Mouse (Mus musculus): Measurements from ENCODE around the gene Slc6a12.
"Not testable (repeated sequence)": the region's sequence is repeated elsewhere in the genome, so short reads cannot be mapped to it uniquely, and the experiment has no call there.

The Slc6a12 gene

GRCm38 (mm10) chr6:121341650-121342049 is 1.2 kb upstream of the Slc6a12 start:
- no peak for DNase-seq (ENCODE audit: low read depth, low spot score)

GRCm38 (mm10) chr6:121343771-121344123 is 871 bp downstream of the Slc6a12 start:
- no peak for DNase-seq (ENCODE audit: low read depth, low spot score)

GRCm38 (mm10) chr6:121344329-121344728 is 1.5 kb downstream of the Slc6a12 start:
- no peak for DNase-seq (ENCODE audit: low read depth, low spot score)

DNA sequence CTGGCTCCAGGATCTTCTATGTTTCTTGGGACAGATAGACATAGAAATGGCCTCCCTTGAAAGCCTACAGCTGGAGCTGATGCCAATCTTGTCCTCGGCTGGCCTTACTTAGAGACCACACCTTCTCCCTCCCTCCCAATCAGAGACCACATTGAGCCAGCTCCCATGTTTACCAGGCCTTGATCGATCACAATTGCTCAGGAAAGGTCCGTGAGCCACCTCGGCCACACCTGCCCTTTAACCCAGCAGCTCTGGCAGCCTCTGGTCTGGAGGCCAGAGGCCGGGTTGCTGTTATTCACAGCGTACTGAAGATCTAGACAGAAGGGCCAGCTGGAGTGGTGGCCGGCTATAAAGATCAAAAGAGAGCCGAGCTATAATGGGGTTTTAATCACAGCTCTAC is 3.6 kb downstream of the Slc6a12 start:
- no peak for DNase-seq (ENCODE audit: low read depth, low spot score)

- DNase-seq (ENCODE audit: low read depth, low spot score), result no peak
Measured at GRCm38 (mm10) chr6:121352276-121352675, 9.4 kb downstream of the Slc6a12 start.

DNA sequence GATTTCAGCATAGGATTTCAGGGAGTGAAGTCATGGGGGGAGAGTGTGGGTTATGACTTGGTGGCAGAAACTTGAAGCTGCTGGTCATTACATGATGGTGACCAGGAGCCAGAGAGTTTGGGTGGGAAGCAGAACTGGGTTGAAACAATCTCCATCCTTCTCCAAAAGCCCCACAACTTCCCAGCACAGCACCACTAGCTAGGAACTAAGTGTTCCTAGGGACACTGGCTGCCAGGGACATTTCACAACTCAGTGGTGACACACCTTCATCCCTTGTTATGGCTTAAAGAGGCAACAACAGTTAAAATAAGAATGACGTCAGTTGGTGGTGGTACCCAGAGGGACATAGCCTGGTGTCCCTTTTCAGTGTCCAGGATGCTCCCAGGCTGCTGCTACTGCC is 13.2 kb downstream of the Slc6a12 start:
- DNase-seq (ENCODE audit: low read depth, low spot score), result no peak

GRCm38 (mm10) chr6:121357232-121357631 is 14.4 kb downstream of the Slc6a12 start:
- no peak for DNase-seq (ENCODE audit: low read depth, low spot score)

DNA sequence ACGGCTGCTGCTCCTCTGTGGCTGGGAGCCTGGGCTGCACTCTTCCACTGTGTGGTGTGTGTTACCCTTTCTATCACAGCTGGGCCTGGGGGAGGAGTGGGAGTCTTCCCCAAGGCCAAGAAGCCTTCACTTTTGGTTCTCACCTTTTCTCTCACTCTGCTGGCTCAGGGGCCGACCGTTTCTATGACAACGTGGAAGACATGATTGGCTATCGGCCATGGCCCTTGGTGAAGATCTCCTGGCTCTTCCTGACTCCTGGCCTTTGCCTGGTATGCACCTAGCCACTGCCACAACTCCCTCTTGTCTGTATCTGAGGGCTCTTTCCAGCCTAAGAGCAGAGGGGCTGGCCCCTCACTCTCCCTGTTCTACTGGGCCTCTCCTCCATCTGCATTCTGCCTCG is 20.2 kb downstream of the Slc6a12 start:
- no peak for DNase-seq (ENCODE audit: low read depth, low spot score)

DNA sequence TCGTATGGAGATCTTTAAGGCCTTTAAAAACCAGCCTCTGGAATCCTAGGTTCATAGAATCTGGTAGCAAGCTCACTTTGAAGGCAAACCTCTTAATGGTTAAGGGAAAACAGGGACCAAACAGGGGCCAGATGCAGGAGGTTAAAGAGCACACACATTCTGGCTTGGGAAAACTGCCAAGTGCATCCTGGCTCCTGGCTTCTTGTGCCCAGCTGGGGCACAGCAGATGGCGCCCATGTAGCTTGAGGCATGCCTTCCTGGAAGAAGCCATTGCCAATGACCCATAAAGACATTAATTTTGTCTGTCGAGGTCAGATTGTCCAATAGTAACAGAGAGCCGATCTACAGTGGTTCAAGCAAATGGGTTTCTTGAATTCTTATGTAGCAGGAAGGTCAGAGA is 21.1 kb downstream of the Slc6a12 start:
- DNase-seq (ENCODE audit: low read depth, low spot score), result no peak

DNA sequence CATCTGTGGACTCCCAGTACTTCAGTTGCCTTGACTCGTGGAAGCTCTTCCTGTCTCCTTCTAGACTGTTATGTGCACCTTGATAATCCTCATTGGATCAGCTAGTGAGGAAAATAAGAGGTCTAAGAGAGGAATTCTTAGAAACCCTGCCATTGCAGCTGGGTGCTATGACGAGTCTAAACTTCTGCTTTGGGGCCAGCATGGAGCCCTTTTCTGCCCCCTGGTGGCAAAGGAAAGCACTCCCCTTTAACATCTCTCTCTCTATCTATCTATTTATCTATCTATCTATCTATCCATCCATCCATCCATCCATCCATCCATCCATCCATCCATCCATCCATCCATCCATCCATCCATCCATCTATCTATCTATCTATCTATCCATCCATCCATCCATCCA is 23.7 kb downstream of the Slc6a12 start:
- not testable (repeated sequence) for DNase-seq (ENCODE audit: low read depth, low spot score)

- DNase-seq (ENCODE audit: low read depth, low spot score), result no peak
Measured at GRCm38 (mm10) chr6:121367099-121367498, 24.2 kb downstream of the Slc6a12 start.

DNA sequence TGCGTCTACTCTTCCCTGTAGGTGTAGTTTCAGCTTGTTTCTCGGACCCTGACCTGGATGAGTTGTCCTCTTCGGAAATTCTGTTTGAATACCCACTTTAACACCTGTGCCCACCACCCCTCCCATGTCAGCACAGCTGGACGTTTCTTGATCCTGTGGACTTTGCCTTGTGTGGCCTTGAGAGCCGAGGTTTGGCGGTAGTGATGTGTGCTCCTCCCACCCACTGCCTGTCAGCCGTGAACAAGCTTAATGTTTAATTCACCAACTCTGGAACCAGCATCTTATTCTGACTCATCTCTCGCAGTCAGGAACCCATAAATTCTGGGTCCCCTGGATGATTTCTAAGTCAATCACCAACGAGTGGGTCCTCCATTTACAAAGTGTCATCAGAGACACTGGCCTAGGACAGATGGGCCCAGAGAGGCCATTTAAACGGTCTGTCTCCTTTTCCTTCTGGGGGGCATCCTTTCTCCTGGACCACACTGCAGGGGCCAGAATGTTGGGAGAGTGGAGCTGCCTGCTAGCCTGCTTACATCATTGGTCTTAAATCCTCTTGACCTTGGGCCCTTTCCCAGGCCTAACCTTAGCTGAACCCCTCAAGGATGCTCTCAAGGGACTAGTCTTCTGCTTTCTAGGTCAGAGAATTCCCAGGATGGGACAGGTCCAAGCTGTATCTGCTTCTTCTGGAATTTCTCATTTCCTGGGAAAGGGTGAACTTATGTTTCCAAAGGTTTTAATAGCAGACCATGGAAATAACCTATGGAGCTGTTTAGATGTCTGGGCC is 28.5 kb downstream of the Slc6a12 start:
- no peak for DNase-seq (ENCODE audit: low read depth, low spot score)

- no peak for DNase-seq (ENCODE audit: low read depth, low spot score)
Measured at GRCm38 (mm10) chr6:121376159-121376558, 33.3 kb downstream of the Slc6a12 start.

- DNase-seq (ENCODE audit: low read depth, low spot score), result no peak
Measured at GRCm38 (mm10) chr6:121378256-121378655, 35.4 kb downstream of the Slc6a12 start.

GRCm38 (mm10) chr6:121380576-121380975 is 37.7 kb downstream of the Slc6a12 start:
- no peak for DNase-seq (ENCODE audit: low read depth, low spot score)

GRCm38 (mm10) chr6:121382071-121382470 is 39.2 kb downstream of the Slc6a12 start:
- no peak for DNase-seq (ENCODE audit: low read depth, low spot score)

DNA sequence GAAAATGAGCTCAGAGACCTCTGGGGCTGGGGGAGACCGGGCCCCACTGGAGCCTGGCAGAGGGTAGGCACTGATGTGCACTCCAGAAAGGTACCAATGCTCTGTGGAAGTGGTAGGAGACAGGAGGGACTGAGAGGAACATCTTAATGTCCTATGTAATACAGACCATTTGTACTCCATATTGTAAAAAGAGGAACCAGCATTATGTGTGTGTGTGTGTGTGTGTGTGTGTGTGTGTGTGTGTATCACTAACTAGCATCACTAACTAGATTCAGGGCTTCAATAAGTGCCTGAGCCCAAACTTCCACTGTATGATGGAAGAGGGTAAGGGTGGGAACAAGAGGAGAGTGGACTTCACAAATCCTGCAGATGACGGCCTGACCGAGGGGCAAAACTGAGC is 42.5 kb downstream of the Slc6a12 start:
- no peak for DNase-seq (ENCODE audit: low read depth, low spot score)

- no peak for DNase-seq (ENCODE audit: low read depth, low spot score)
Measured at GRCm38 (mm10) chr6:121392610-121393252, 49.9 kb downstream of the Slc6a12 start.

- DNase-seq (ENCODE audit: low read depth, low spot score), result no peak
Measured at GRCm38 (mm10) chr6:121401140-121401539, 58.3 kb downstream of the Slc6a12 start.

- DNase-seq (ENCODE audit: low read depth, low spot score), result no peak
Measured at GRCm38 (mm10) chr6:121401826-121402660, 59.2 kb downstream of the Slc6a12 start.

DNA sequence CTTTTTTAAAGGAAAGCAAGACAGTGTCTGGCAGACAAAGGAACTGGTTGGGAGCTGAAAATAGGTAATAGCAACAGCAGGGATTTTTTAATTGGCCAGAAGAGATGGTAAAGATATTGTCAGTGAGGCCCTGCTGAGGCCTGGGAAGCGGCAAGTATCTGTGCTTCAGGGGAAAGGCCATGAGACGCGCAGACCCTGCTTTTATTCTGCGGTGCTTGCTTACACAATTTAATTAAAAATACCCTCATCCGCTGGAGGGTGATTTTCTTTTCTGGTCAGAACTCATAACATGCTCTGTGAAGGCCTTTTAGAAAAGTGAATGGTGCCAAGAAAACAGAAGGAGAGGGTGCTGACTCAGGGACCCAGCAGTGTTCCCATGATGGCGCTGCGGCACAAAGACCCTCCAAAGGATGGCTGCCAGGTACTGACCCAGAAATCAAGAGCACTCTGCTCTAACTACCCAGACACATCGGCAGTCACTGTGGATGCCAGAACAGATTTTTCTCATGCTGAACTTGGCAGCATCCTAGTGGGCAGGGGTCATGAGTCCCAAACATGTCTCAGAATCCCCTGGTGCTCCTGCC is 59.9 kb downstream of the Slc6a12 start:
- no peak for DNase-seq (ENCODE audit: low read depth, low spot score)

- DNase-seq (ENCODE audit: low read depth, low spot score), result no peak
Measured at GRCm38 (mm10) chr6:121405311-121405710, 62.4 kb downstream of the Slc6a12 start.

Data from WW6 (cell line).